Comparison of ENCODE assay signal across 8 mouse cellular contexts in the genomic region with DNA sequence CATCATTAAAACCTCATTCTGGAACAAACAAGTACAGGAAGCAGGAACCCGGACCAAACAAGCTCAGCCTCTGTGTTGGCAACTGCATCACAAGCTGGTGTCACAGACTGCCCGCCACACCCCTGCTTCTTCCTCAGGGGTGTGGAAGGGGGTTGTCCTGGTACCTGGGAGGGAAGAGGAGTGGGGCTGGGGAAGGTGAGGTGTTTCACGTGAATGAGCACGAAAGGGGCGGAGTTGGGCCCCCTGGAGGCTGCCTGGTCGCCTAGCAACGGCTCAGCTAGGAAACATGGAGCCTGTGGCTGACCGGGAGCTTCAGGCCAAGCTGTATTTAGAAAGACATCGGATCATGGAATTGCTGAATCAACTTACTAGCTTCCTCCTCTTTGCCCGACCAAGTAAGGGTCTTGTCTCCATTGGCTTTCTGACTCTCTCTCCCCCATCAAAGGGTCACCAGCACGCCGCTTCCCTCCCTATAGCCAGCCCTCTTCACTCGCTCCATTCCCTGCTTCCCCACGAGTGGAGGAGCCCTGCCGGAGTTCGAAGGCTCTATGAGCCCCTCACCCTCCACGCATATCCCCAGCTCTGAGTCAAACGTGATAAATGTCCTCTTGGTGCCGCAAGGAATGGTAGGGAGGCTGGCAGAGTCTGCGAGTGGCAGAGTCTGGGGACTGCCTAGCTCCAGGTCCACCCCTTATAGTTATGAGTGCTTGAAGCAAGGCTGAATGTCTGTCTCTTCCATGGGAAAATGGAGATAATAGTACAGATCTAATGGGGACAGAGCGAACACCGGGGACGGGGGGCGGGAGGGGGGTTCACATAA. TPM values are rescaled to one million over a fixed set of nuclear protein-coding genes. Genes with fewer than 3 reads are reported as not detected.
DNase-seq lines count a peak whose midpoint lies in the region.

A gene (plus strand): TSS at position 51 of the 820 bp plus-strand sequence.

- DNase-seq in adrenal gland, adult 2 months = peak; percentile 13
- no peak for DNase-seq in adrenal gland, postnatal 4 days (ENCODE audit: low spot score in 2 of 2)
- peak; percentile 38 for DNase-seq in adrenal gland, postnatal 14 days
- DNase-seq in frontal cortex, postnatal 10 days (ENCODE audit: low spot score in 2 of 2) = peak; percentile 39 to 47
- DNase-seq in kidney, postnatal 25 days = peak; percentile 27 to 59
- peak; percentile 9 for DNase-seq in lung, postnatal 14 days
- DNase-seq in right cerebral cortex, postnatal 4 days = peak; percentile 65
- DNase-seq in thymus, postnatal 36 days = no peak

RNA-seq across cellular contexts. Expression of the gene that starts here (rescaled TPM):
- under 1 TPM in 1 of 2 experiments, not detected in 1; 0.45 TPM for total RNA-seq in adrenal gland, adult 2 months (2021)
- polyA plus RNA-seq in adrenal gland, adult 2 months (2012; rRNA removed) = not detected in 2 replicates
- total RNA-seq in adrenal gland, postnatal 4 days (2021) = not detected
- not detected in 2 replicates for total RNA-seq in adrenal gland, postnatal 14 days (2021)

Comparison
In these comparisons a context has a peak if more than half of its experiments do, and no peak if none do; other contexts are left out.
1. Peak in DNase-seq in adrenal gland, adult 2 months; RNA of the gene not detected or under 1 TPM.
2. Peak in DNase-seq in adrenal gland, postnatal 14 days; RNA of the gene not detected or under 1 TPM.
3. DNase-seq: peak in frontal cortex, postnatal 10 days (2 of 2), kidney, postnatal 25 days (2 of 2), lung, postnatal 14 days (single experiment) and right cerebral cortex, postnatal 4 days (single experiment); none in adrenal gland, postnatal 4 days (0 of 2) and thymus, postnatal 36 days (0 of 2).